Mouse (Mus musculus): ENCODE data around the gene Zc3h7b. TPM values are rescaled to one million over a fixed set of nuclear protein-coding genes. Genes with fewer than 3 reads are reported as not detected.

The Zc3h7b gene
- total and polyA plus RNA-seq, 3 experiments: 18.2 to 108 (median 41.5) TPM

DNA sequence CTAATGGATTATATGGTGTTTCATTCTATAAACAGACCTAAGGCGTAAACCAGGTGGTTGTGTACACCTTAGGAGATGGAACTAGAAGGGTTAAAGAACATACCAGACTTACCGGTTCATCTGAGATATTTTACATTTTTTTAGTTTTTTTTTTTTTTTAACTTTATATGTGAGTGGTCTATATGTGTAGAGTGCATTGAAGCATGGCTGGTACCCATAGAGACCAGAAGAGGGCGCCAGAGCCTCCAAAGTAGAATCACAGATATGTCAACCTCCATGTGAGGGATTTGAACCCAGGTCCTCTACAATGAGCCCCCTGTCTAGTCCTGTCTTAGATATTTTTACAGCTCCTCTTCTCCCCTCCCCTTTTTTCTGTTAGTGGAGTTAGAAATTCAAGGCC is 47.0 kb upstream of the Zc3h7b start:
- H3K27me3 ChIP-seq (ENCODE audit: control insufficient read depth in 1 of 2, insufficient read depth in 2 of 2, low read length in 2 of 2): no peaks in the 10 kb centered on the region
- H3K4me3 ChIP-seq (ENCODE audit: control insufficient read depth in 1 of 2, insufficient read depth in 1 of 2, low read depth in 2 of 2, low read length in 2 of 2): no peak overlapping the region
- no peaks in the 10 kb centered on the region for H3K9me3 ChIP-seq (replicated peaks; ENCODE audit: insufficient read depth, low read length)
- H3K9ac ChIP-seq (ENCODE audit: control insufficient read depth, low read depth, low read length, poor library complexity, severe bottlenecking): no peak overlapping the region
- H3K27ac ChIP-seq (ENCODE audit: control insufficient read depth, low read depth, low read length): no peak overlapping the region
- peaks cover 0 to 8% of the 10 kb centered on the region in 2 experiments; a peak in 1 of 4 replicates for H3K36me3 ChIP-seq (ENCODE audit: control insufficient read depth in 1 of 2, insufficient read depth in 2 of 2, low read length in 2 of 2)
- TF ChIP-seq ZNF384 (IDR thresholded peaks at IDR 0.05; ENCODE audit: low read depth, low read length) (peak; percentile 89), RCOR1 (IDR thresholded peaks at IDR 0.05; ENCODE audit: low read depth, low read length) (no peak), RAD21 (IDR thresholded peaks at IDR 0.05; ENCODE audit: low read depth, low read length) (peak; percentile 75), MYC (IDR thresholded peaks at IDR 0.05; ENCODE audit: low read depth, low read length) (peak; percentile 58; the same call in 1 of the 2 replicates), SMC3 (IDR thresholded peaks at IDR 0.05; ENCODE audit: low read depth, low read length) (peak; percentile 73), ZC3H11A (IDR thresholded peaks at IDR 0.05; ENCODE audit: low read depth, low read length) (peak; percentile 78), CTCF (IDR thresholded peaks at IDR 0.05 in 2 of 3, conservative IDR thresholded peaks at IDR 0.05 in 1 of 3; ENCODE audit: control insufficient read depth in 1 of 3, insufficient read depth in 1 of 3, low read depth in 2 of 3, low read length in 3 of 3, poor library complexity in 1 of 3, severe bottlenecking in 1 of 3) (peak; percentile 71 to 82 (median 75)), BHLHE40 (IDR thresholded peaks at IDR 0.05; ENCODE audit: borderline replicate concordance, low read depth, low read length) (no peak), POLR2A (IDR thresholded peaks at IDR 0.05; ENCODE audit: control insufficient read depth in 1 of 2, insufficient read depth in 1 of 2, low read depth in 1 of 2, low read length in 2 of 2, poor library complexity in 1 of 2) (no peak), GATA1 (IDR thresholded peaks at IDR 0.05; ENCODE audit: low read depth, low read length) (no peak), MAZ (IDR thresholded peaks at IDR 0.05; ENCODE audit: low read depth, low read length) (no peak), MAFK (IDR thresholded peaks at IDR 0.05; ENCODE audit: borderline replicate concordance, low read depth, low read length) (no peak), MEF2A (IDR thresholded peaks at IDR 0.05; ENCODE audit: extremely low read depth, insufficient replicate concordance, low read depth, low read length, poor library complexity, severe bottlenecking) (no peak)
- H3K4me1 ChIP-seq (ENCODE audit: control insufficient read depth in 1 of 2, insufficient read depth in 2 of 2, low read length in 2 of 2): peaks cover 2 to 11% of the 10 kb centered on the region in 2 experiments; a peak in 2 of 4 replicates
- DNase-seq (ENCODE audit: low read depth, low spot score): peak; percentile 80
- no peaks in the 10 kb centered on the region for H3K79me2 ChIP-seq (ENCODE audit: control insufficient read depth, insufficient read depth, low read length, poor library complexity)

DNA sequence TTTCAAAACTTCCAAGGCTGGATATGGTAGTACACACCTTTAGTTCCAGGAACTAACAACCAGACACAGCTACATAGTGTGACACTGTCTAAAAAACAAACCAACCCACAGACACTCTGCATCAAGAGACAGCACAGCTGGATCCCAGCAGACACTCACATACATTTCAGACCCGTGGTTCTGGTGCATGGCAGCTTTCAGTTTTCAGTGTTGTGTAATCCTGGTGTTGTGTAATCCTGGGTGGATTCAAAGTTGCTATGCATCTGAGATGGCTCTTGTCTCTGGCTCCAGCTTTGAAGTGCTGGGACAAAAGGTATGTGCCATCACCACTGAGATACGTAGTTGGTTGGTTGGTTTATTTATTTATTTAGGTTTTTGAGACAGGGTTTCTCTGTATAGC is 46.3 kb upstream of the Zc3h7b start:
- Histone ChIP-seq H3K4me1 (ENCODE audit: control insufficient read depth in 1 of 2, insufficient read depth in 2 of 2, low read length in 2 of 2) (peaks cover 2 to 11% of the 10 kb centered on the region in 2 experiments; a peak in 2 of 4 replicates), H3K9me3 (replicated peaks; ENCODE audit: insufficient read depth, low read length) (no peaks in the 10 kb centered on the region), H3K4me3 (ENCODE audit: control insufficient read depth in 1 of 2, insufficient read depth in 1 of 2, low read depth in 2 of 2, low read length in 2 of 2) (no peak overlapping the region), H3K27me3 (ENCODE audit: control insufficient read depth in 1 of 2, insufficient read depth in 2 of 2, low read length in 2 of 2) (no peaks in the 10 kb centered on the region), H3K36me3 (ENCODE audit: control insufficient read depth in 1 of 2, insufficient read depth in 2 of 2, low read length in 2 of 2) (peaks cover 0 to 8% of the 10 kb centered on the region in 2 experiments; a peak in 1 of 4 replicates), H3K9ac (ENCODE audit: control insufficient read depth, low read depth, low read length, poor library complexity, severe bottlenecking) (no peak overlapping the region), H3K79me2 (ENCODE audit: control insufficient read depth, insufficient read depth, low read length, poor library complexity) (no peaks in the 10 kb centered on the region), H3K27ac (ENCODE audit: control insufficient read depth, low read depth, low read length) (no peak overlapping the region)
- no peak for DNase-seq (ENCODE audit: low read depth, low spot score)
- TF ChIP-seq ZMIZ1 (IDR thresholded peaks at IDR 0.05; ENCODE audit: low read depth, low read length) (no peak), RAD21 (IDR thresholded peaks at IDR 0.05; ENCODE audit: low read depth, low read length) (no peak), BHLHE40 (IDR thresholded peaks at IDR 0.05; ENCODE audit: borderline replicate concordance, low read depth, low read length) (no peak), UBTF (IDR thresholded peaks at IDR 0.05; ENCODE audit: borderline replicate concordance, insufficient read depth, low read depth, low read length) (no peak), MAFK (IDR thresholded peaks at IDR 0.05; ENCODE audit: borderline replicate concordance, low read depth, low read length) (no peak), ZNF384 (IDR thresholded peaks at IDR 0.05; ENCODE audit: low read depth, low read length) (no peak), CTCF (IDR thresholded peaks at IDR 0.05 in 2 of 3, conservative IDR thresholded peaks at IDR 0.05 in 1 of 3; ENCODE audit: control insufficient read depth in 1 of 3, insufficient read depth in 1 of 3, low read depth in 2 of 3, low read length in 3 of 3, poor library complexity in 1 of 3, severe bottlenecking in 1 of 3) (no peak), USF2 (IDR thresholded peaks at IDR 0.05; ENCODE audit: borderline replicate concordance in 1 of 2, insufficient read depth in 1 of 2, low read depth in 1 of 2, low read length in 2 of 2) (no peak), HCFC1 (IDR thresholded peaks at IDR 0.05; ENCODE audit: low read depth, low read length) (no peak), MAZ (IDR thresholded peaks at IDR 0.05; ENCODE audit: low read depth, low read length) (no peak), ZC3H11A (IDR thresholded peaks at IDR 0.05; ENCODE audit: low read depth, low read length) (no peak), TAL1 (IDR thresholded peaks at IDR 0.05; ENCODE audit: low read length) (no peak), ETS1 (IDR thresholded peaks at IDR 0.05; ENCODE audit: low read depth, low read length) (no peak), JUND (IDR thresholded peaks at IDR 0.05; ENCODE audit: low read depth, low read length) (no peak), MEF2A (IDR thresholded peaks at IDR 0.05; ENCODE audit: extremely low read depth, insufficient replicate concordance, low read depth, low read length, poor library complexity, severe bottlenecking) (no peak), CHD2 (IDR thresholded peaks at IDR 0.05; ENCODE audit: low read length) (no peak), E2F4 (IDR thresholded peaks at IDR 0.05; ENCODE audit: borderline replicate concordance, low read depth, low read length) (no peak), MXI1 (IDR thresholded peaks at IDR 0.05; ENCODE audit: low read depth, low read length) (no peak)
